Mouse (Mus musculus): ENCODE measurements around the gene Chchd1. TPM values are rescaled to one million over a fixed set of nuclear protein-coding genes. Genes with fewer than 3 reads are reported as not detected.
A peak's percentile ranks its signal among the peaks of the same experiment; 100 is the strongest.

Chchd1 gene
- total RNA-seq (2021), result 10 to 100 TPM; 45.9 to 51.8 TPM

- peak; percentile 92 to 94 for DNase-seq (ENCODE audit: low spot score in 2 of 2)
- intact Hi-C loops (cut with DNase I), result no loop called here
Measured at GRCm38 (mm10) chr14:20702741-20703381, at the start of gene Chchd1. Chchd1 (plus strand) TSS chr14:20703006.

- intact Hi-C loops (cut with DNase I), result no loop called here
- no peak for DNase-seq (ENCODE audit: low spot score in 2 of 2)
Measured at GRCm38 (mm10) chr14:20654690-20655421, 48.0 kb upstream of the Chchd1 start.

- intact Hi-C loops (cut with DNase I), result no loop called here
- DNase-seq (ENCODE audit: low spot score in 2 of 2), result no peak
Measured at GRCm38 (mm10) chr14:20655731-20656130, 47.1 kb upstream of the Chchd1 start.

GRCm38 (mm10) chr14:20656361-20656760 is 46.4 kb upstream of the Chchd1 start, which contains the start of gene Myoz1:
Myoz1 (minus strand) TSS chr14:20656540.
- intact Hi-C loops (cut with DNase I), result no loop called here
- DNase-seq (ENCODE audit: low spot score in 2 of 2), result no peak

GRCm38 (mm10) chr14:20658326-20658725 is 44.5 kb upstream of the Chchd1 start:
- peak; percentile 64 to 77 for DNase-seq (ENCODE audit: low spot score in 2 of 2)
- intact Hi-C loops (cut with DNase I), result no loop called here

- intact Hi-C loops (cut with DNase I), result no loop called here
Measured at GRCm38 (mm10) chr14:20658902-20659301, 43.9 kb upstream of the Chchd1 start.

GRCm38 (mm10) chr14:20659687-20660086 is 43.1 kb upstream of the Chchd1 start:
- intact Hi-C loops (cut with DNase I), result loop anchor here (2.0 kb wide), 1 partner anchor 259 kb away; no protein-coding TSS in a partner anchor
- no peak for DNase-seq (ENCODE audit: low spot score in 2 of 2)

More at GRCm38 (mm10) chr14:20658902-20659301, 43.9 kb upstream of the Chchd1 start:
- no peak for DNase-seq (ENCODE audit: low spot score in 2 of 2)

- peak; percentile 96 to 97 for DNase-seq (ENCODE audit: low spot score in 2 of 2)
Measured at GRCm38 (mm10) chr14:20660827-20661660, 41.8 kb upstream of the Chchd1 start.

GRCm38 (mm10) chr14:20661661-20662331 is 41.0 kb upstream of the Chchd1 start:
- DNase-seq (ENCODE audit: low spot score in 2 of 2), result peak; percentile 12 to 16
- intact Hi-C loops (cut with DNase I), result loop anchor here (1.0 to 2.0 kb wide), 2 partner anchors 85 to 261 kb away; no protein-coding TSS in a partner anchor

More at GRCm38 (mm10) chr14:20660827-20661660, 41.8 kb upstream of the Chchd1 start:
- intact Hi-C loops (cut with DNase I), result loop anchor here (1.0 to 2.0 kb wide), 2 partner anchors 85 to 260 kb away; no protein-coding TSS in a partner anchor

- no peak for DNase-seq (ENCODE audit: low spot score in 2 of 2)
- intact Hi-C loops (cut with DNase I), result no loop called here
Measured at GRCm38 (mm10) chr14:20662740-20663139, 40.1 kb upstream of the Chchd1 start.

- intact Hi-C loops (cut with DNase I), result no loop called here
- no peak for DNase-seq (ENCODE audit: low spot score in 2 of 2)
Measured at GRCm38 (mm10) chr14:20663601-20664000, 39.2 kb upstream of the Chchd1 start.

- intact Hi-C loops (cut with DNase I), result no loop called here
- no peak for DNase-seq (ENCODE audit: low spot score in 2 of 2)
Measured at GRCm38 (mm10) chr14:20664436-20664835, 38.4 kb upstream of the Chchd1 start.

- DNase-seq (ENCODE audit: low spot score in 2 of 2), result no peak
- intact Hi-C loops (cut with DNase I), result no loop called here
Measured at GRCm38 (mm10) chr14:20667469-20667868, 35.3 kb upstream of the Chchd1 start.

- DNase-seq (ENCODE audit: low spot score in 2 of 2), result no peak
- intact Hi-C loops (cut with DNase I), result no loop called here
Measured at GRCm38 (mm10) chr14:20668154-20668810, 34.5 kb upstream of the Chchd1 start, which contains the start of gene Synpo2l. Synpo2l (minus strand) TSS chr14:20668354.

- intact Hi-C loops (cut with DNase I), result no loop called here
- peak in 1 of 2 experiments; percentile 23 for DNase-seq (ENCODE audit: low spot score in 2 of 2)
Measured at GRCm38 (mm10) chr14:20672990-20673389, 29.8 kb upstream of the Chchd1 start.

GRCm38 (mm10) chr14:20673735-20674063 is 29.1 kb upstream of the Chchd1 start:
- DNase-seq (ENCODE audit: low spot score in 2 of 2), result no peak
- intact Hi-C loops (cut with DNase I), result loop anchor here (1.0 kb wide), 1 partner anchor 32 kb away; the partner anchor contains the start of gene Usp54

- DNase-seq (ENCODE audit: low spot score in 2 of 2), result peak; percentile 95 to 98
- intact Hi-C loops (cut with DNase I), result loop anchor here (1.0 kb wide), 1 partner anchor 33 kb away; the partner anchor contains the start of gene Usp54
Measured at GRCm38 (mm10) chr14:20674064-20674833, 28.6 kb upstream of the Chchd1 start, which contains the start of gene Sec24c. Sec24c (plus strand) TSS chr14:20674308.

- no peak for DNase-seq (ENCODE audit: low spot score in 2 of 2)
- intact Hi-C loops (cut with DNase I), result no loop called here
Measured at GRCm38 (mm10) chr14:20677906-20678305, 24.9 kb upstream of the Chchd1 start.

Data from left cerebral cortex, postnatal 25 days (tissue).